Comparison of ENCODE assay signal across 19 mouse cellular contexts in genomic region chr6:5930140-5930539, GRCm38 (mm10).
DNase-seq lines count a peak whose midpoint lies in the region; ATAC-seq lines count a peak whose summit lies in the region.
"Had no signal": no experiment of that assay in that cellular context is flagged by ENCODE, and none has a peak within 500 bp of the region (broad histone marks: within the 10 kb centered on the region; RNA-seq: fewer than 3 reads in every experiment).

No protein-coding gene starts in this region.

- H3K36me3 ChIP-seq in forebrain, embryonic 13.5 days (ENCODE audit: poor library complexity, severe bottlenecking), result no peaks in the 10 kb centered on the region
- no peaks in the 10 kb centered on the region for H3K36me3 ChIP-seq in forebrain, embryonic 12.5 days (replicated peaks)
- H3K36me3 ChIP-seq in midbrain, embryonic 16.5 days (ENCODE audit: control insufficient read depth, insufficient read depth, low read length), result no peaks in the 10 kb centered on the region
- no peaks in the 10 kb centered on the region for H3K36me3 ChIP-seq in midbrain, embryonic 10.5 days

- H3K4me3 ChIP-seq in forebrain, embryonic 13.5 days, result no peak overlapping the region
- no peak overlapping the region for H3K4me3 ChIP-seq in forebrain, embryonic 12.5 days (replicated peaks)
- H3K4me3 ChIP-seq in midbrain, embryonic 16.5 days (ENCODE audit: low read depth, low read length), result no peak overlapping the region
- no peak overlapping the region for H3K4me3 ChIP-seq in midbrain, embryonic 10.5 days
- H3K4me3 ChIP-seq: erythroblast, embryonic 14.5 days had no signal

- WGBS in forebrain, embryonic 13.5 days, result 85% methylated on average over 8 of the region's 8 CpGs
- 94% methylated on average over 8 of the region's 8 CpGs for WGBS in forebrain, embryonic 12.5 days
- WGBS in midbrain, embryonic 16.5 days, result 76% methylated on average over 8 of the region's 8 CpGs
- WGBS in midbrain, embryonic 10.5 days, result 93% methylated on average over 8 of the region's 8 CpGs

- H3K4me2 ChIP-seq in forebrain, embryonic 13.5 days, result no peak overlapping the region
- H3K4me2 ChIP-seq in forebrain, embryonic 12.5 days, result no peak overlapping the region
- H3K4me2 ChIP-seq in midbrain, embryonic 16.5 days (ENCODE audit: low read length), result no peak overlapping the region
- H3K4me2 ChIP-seq: heart, embryonic 11.5 days had no signal

- no peak overlapping the region for H3K9ac ChIP-seq in forebrain, embryonic 13.5 days
- no peak overlapping the region for H3K9ac ChIP-seq in forebrain, embryonic 12.5 days
- no peak overlapping the region for H3K9ac ChIP-seq in midbrain, embryonic 16.5 days (ENCODE audit: low read depth, low read length)
- H3K9ac ChIP-seq: liver, embryonic 14.5 days had no signal

- no peak for DNase-seq in midbrain, embryonic 10.5 days (ENCODE audit: low spot score)
- DNase-seq in layer of hippocampus, adult 9-10 months (ENCODE audit: low spot score), result peak; percentile 10
- peak; percentile 11 for DNase-seq in right cerebral cortex, postnatal 36 days (ENCODE audit: low spot score in 2 of 2)
- DNase-seq in thymus, postnatal 14 days, result no peak
- no peak for DNase-seq in urinary bladder, postnatal 36 days (ENCODE audit: low spot score in 2 of 2)
- DNase-seq: adrenal gland, postnatal 10 days; B cell, adult 2 months; gastrocnemius, postnatal 36 days; heart, postnatal 4 days; kidney, postnatal 10 days; lung, postnatal 10 days; spleen, adult 18-20 months had no signal

- H3K27ac ChIP-seq in forebrain, embryonic 13.5 days, result no peak overlapping the region
- no peak overlapping the region for H3K27ac ChIP-seq in forebrain, embryonic 12.5 days
- H3K27ac ChIP-seq in midbrain, embryonic 16.5 days (ENCODE audit: low read length), result no peak overlapping the region
- H3K27ac ChIP-seq in midbrain, embryonic 10.5 days (replicated peaks), result no peak overlapping the region
- H3K27ac ChIP-seq: liver, embryonic 14.5 days had no signal

- no peaks in the 10 kb centered on the region for H3K9me3 ChIP-seq in forebrain, embryonic 13.5 days (replicated peaks)
- H3K9me3 ChIP-seq in forebrain, embryonic 12.5 days, result no peaks in the 10 kb centered on the region
- no peaks in the 10 kb centered on the region for H3K9me3 ChIP-seq in midbrain, embryonic 16.5 days (replicated peaks; ENCODE audit: control insufficient read depth, low read length, poor library complexity, severe bottlenecking)
- H3K9me3 ChIP-seq in midbrain, embryonic 10.5 days (replicated peaks), result no peaks in the 10 kb centered on the region

- peaks cover 7% of the 10 kb centered on the region; the same call in 1 of the 2 replicates for H3K4me1 ChIP-seq in forebrain, embryonic 13.5 days
- no peaks in the 10 kb centered on the region for H3K4me1 ChIP-seq in forebrain, embryonic 12.5 days
- H3K4me1 ChIP-seq in midbrain, embryonic 16.5 days (ENCODE audit: control insufficient read depth, insufficient read depth, low read length), result 0 out of 2 replicates have a peak, but pooled peaks cover 2% of the 10 kb centered on the region
- H3K4me1 ChIP-seq in midbrain, embryonic 10.5 days, result no peaks in the 10 kb centered on the region

- no peaks in the 10 kb centered on the region for H3K27me3 ChIP-seq in forebrain, embryonic 13.5 days
- no peaks in the 10 kb centered on the region for H3K27me3 ChIP-seq in forebrain, embryonic 12.5 days
- H3K27me3 ChIP-seq in midbrain, embryonic 16.5 days (ENCODE audit: control insufficient read depth, insufficient read depth, low read depth, low read length), result no peaks in the 10 kb centered on the region
- no peaks in the 10 kb centered on the region for H3K27me3 ChIP-seq in midbrain, embryonic 10.5 days (ENCODE audit: low read depth, poor library complexity, severe bottlenecking)

- peak; percentile 83; the same call in 1 of the 2 replicates for ATAC-seq in forebrain, embryonic 13.5 days
- ATAC-seq in forebrain, embryonic 12.5 days (ENCODE audit: low FRiP score), result no peak
- ATAC-seq in midbrain, embryonic 16.5 days, result peak; percentile 72; the same call in 1 of the 2 replicates
- ATAC-seq: intestine, embryonic 16.5 days had no signal

Comparison
In these comparisons a context has a peak if more than half of its experiments do, and no peak if none do; other contexts are left out.
1. DNase-seq: peak in layer of hippocampus, adult 9-10 months (single experiment) and right cerebral cortex, postnatal 36 days (2 of 2); none in midbrain, embryonic 10.5 days (single experiment), thymus, postnatal 14 days (single experiment) and urinary bladder, postnatal 36 days (0 of 2).